Mouse (Mus musculus) embryonic fibroblast, embryonic 13.5 days (primary cell): Measurements from ENCODE around the gene Map4k4.

Experiments used
- CTCF ChIP-seq: IDR thresholded peaks from 2 replicates; pipeline ENCODE4 v1.5.1; 2011; ENCODE audit warnings: mild to moderate bottlenecking, control low read depth, low read length, moderate library complexity, borderline replicate concordance; ENCODE audit not compliant: insufficient read depth
- POLR2A ChIP-seq: IDR thresholded peaks from 2 replicates; pipeline ENCODE4 v1.6.1; 2011; ENCODE audit warnings: low read depth, mild to moderate bottlenecking, control low read depth, low read length, moderate library complexity

- TF ChIP-seq POLR2A (no peak), CTCF (no peak)
Observed at GRCm38 (mm10) chr1:39867966-39868593, 32.6 kb upstream of the Map4k4 start.
